Mouse (Mus musculus): Measurements from ENCODE around the gene Shmt2. TPM values are rescaled to one million over a fixed set of nuclear protein-coding genes. Genes with fewer than 3 reads are reported as not detected.

Gene Shmt2
- total RNA-seq, 2 experiments from 2014 or later, result 46.8 to 47.1 TPM

DNA sequence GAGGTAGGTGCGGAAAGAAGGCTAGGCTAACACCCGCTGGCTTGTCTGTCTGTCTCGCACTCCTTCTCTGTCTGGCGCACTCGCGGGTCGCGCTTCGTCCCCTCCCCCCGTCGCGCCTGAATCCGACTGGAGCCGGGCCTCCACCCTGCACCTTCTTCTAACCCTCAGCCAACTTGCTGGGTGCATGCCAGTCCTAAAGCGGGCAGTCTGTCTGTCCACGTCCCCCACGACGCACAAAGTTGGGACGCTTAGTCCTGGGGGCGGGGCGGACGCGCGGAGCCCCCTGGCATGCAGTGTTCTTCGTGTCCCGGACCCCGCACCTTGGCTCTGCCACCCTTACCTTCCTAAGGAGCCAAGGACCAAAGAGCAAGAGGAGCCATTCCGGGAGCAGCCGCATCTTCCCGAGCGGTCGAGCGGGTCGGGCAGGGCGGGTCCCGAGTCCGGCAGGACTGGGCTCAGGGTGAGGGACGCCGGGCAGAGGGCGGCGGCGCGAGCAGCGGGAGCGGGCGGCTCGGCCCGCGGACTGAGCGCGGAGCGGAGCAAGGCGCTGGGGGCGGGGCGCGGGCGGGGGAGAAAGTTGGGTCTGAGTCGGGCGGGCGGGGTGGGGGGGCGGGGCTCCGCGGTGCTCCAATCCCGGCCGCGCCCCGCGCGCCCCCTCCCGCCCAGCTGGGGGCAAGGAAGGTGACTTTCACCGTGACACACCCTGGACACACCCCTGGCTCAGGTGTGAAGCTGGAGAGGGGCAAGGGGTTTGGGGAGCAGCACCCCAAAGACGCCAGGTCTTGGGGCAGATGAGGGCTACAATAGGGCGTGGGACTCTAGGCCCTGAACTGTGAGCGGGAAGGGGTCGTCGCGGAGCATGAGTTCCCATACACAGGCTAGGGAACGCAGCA is 12.0 kb upstream of the Shmt2 start, which contains the start of gene Nxph4:
Nxph4 (minus strand) TSS at position 524 of the 893 bp plus-strand sequence.
- DNase-seq, result peak; percentile 48 to 65

DNA sequence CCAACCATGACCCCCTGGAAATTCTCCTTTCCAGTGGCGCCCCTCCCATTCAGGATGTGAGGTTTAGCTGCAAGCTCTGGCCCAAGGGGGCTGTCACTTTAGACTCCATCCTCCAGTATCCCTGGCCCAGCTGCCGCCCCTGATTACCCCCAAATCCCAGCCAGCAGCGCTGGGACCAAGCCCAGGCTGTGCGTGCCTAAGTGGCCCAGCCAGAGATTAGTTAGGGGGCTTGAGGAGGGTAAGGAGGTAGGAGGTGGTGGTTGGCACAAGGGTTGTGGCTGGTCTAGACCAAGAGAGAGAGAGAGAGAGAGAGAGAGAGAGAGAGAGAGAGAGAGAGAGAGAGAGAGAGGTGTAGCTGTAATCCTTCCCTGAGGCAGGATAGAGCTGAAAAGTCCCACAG is 9.3 kb upstream of the Shmt2 start:
- no peak for DNase-seq

DNA sequence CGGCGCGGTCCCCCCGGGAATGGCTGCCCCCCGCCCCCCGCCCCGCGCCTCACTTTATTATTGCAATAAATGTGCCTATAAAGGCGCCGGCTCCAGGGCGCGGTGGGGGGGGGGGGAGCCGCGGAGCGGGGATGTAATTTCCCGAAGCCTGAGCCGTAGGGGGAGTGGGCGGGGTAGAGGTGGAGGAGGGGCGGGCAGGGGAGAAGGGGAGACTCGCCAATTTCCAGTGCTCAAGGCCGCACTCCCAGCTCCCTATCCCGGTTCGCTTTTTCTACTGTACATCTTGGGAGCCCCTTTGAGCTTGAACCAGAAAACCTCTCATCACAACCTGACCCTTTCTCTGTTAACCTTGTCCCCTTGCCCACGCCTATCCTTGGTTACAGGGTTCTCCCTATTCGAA is 8.7 kb upstream of the Shmt2 start:
- DNase-seq, result no peak

DNA sequence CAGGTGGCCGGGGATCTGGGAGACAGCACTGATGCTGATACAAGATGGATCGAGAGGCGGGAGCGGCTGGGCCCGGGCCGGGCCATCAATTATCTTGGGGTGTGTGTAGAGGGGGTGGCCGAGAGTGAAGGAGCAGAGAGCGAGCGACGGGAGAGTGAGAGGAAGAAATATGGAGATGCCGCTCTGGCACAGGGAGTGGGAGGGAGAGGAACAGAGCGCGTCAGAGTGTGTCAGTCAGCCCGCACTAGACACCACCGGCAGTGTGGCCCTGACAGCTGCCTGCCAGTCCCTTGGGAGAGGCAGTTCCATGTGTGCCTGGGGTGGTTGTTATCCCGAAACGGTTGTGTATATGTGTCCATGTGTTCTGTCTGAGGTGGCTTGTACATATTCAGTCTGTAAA is 5.2 kb upstream of the Shmt2 start:
- DNase-seq, result no peak

DNA sequence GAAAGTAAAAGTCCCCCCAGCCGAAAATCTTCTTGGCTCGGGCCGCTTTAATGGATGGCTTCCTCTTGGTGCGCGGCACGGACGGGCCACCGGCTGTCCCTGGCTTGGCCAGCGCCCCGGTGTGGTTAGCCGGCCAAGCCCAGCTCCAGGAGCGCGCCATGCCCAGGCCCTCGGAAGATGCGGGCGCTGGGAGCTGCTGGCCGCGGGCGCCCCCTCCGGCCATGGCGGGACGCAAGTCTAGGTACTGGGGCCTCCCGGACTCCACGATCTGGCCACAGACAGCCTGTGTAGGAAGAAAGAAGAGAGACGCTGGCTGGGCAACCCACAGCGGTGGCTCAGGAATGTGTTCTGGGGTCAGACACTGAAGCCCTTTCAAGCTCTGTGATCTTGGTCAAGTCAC is 4.4 kb upstream of the Shmt2 start:
- DNase-seq, result peak; percentile 74 to 86

DNA sequence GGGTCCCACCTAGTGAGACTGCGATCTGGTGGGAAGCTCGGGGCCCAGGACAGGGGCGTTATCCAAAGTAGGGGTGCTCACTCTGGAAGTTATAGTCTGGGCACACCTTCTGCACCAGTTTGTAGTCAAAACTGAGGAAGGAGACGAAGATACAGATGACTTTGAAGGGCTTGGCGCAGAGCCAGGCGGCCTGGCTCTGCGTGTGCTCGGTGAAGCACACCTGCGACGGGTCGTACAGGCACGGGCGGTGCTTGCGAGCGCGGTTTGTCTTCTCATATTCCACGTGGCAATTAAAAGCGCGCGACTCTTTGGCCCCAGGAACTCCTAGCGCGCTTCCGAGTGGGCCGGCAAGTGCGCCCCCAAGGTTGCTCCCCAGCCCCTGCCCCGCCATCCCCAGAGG is 3.8 kb upstream of the Shmt2 start:
- DNase-seq, result no peak

DNA sequence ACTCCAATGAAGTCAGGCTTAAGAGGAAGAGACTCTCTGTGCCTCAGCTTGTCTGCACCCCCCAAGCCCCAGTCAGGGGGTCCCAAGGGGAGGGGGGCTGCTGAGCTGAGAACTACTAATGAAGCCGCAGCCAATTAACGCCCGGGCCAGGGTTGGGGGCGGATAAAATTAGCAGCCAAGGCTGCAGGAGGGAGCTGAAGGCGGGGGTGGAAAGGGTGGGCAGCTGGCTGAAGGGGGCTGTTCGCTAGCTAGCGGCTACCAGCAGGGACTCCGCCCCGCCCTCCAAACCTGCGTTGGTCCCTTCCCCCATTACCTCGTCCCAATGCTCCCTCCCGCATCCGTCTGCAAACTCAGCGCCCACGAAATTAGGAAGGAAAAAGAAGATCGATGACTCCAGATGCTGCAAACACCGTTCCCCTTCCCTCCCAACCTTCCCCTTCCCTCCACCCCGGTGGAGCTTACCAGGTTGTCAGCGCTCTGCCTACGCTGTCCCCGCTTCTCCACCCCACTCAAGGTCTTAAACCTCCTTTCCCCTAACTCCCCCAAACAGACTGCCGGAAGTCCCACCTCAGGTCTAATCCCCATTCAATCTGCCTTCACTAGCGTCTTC is 2.5 kb upstream of the Shmt2 start:
- DNase-seq, result no peak

DNA sequence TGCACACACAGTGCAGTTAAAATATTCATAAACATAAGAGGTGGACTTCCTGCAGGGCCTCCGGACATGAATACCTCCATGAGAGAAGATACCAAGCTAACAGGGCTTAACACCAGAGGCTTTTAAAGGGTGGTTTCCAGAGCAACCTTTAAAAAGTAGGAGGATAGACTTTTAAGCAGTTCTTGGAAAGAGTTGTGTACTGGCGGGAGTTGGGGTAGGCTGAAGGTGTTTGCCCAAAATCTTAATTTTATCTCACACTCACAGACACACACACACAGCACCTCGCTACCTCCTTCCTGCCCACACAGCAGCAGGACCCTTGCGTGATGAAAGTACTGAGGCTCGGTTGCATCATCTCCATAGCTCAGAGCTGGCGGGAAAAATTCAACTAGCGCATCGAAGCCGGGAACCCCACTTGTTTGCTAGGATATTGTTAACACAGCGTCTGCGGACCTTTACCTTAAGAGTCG is 598 bp downstream of the Shmt2 start:
- DNase-seq, result no peak

DNA sequence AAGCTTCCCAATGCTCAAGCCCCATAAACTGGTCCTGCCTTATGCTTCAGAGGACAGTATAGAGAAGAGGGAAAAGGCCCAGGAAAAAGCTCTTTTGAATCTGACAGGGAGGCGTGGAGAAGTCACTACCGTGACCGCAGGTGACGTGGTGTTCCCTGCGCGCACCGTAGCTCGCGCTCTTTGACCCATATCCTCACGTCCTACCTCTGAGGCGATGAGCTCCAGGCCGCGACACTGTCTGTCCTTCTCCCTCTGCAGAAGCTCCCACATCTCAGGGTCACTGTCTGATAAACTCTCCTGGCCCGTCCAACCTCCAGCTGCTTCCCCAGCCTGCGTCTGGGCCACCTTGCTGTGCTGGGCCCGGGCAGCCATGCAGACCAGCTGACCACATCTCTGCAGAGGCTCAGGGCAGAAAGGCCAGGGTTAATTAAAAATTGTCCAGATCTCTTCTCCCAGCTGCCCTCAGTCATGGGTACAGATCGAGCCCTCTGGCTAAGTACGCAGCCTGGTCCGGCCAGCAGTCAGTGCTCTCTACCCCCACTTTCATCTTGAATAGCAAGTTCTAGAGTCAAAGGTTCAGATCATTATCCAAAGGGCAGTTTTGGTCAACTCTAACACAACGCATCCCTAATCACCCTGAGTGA is 1.4 kb downstream of the Shmt2 start:
- no peak for DNase-seq

DNA sequence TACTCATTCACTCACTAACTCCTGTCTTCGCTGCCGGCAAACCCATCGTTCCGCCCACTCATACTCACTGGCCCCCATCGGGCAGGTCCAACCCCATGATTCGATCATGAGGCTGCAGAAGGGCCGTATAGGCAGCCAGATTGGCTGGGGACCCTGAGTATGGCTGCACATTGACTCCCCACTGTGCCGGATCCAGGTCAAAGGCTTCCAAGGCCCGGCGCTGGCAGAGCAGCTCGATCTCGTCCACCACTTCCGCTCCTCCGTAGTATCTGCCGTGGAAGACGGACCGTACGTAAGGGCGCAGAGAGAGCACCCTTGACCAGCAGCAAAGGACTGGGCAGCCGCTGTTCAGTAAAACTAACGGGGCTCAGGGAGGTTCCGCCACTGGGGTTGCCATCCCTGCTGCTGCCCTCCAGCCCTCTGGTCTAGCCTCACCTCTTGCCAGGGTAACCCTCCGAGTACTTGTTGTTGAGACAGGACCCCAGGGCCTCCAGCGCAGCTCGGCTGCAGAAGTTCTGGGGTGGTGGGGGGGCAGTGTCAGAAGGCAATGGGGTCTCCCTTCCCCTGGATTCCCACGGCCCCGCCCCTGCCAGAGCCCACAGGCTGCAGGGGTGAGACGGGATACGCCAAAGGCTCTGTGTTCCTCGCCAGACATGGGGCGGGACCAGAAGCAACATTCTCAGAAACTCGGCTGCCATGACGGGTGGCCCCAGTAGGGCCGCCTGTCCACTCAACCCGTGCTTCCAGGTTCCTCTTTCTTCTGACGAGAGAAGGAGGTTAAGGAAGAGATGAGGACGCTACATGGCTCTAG is 2.1 kb downstream of the Shmt2 start:
- no peak for DNase-seq

DNA sequence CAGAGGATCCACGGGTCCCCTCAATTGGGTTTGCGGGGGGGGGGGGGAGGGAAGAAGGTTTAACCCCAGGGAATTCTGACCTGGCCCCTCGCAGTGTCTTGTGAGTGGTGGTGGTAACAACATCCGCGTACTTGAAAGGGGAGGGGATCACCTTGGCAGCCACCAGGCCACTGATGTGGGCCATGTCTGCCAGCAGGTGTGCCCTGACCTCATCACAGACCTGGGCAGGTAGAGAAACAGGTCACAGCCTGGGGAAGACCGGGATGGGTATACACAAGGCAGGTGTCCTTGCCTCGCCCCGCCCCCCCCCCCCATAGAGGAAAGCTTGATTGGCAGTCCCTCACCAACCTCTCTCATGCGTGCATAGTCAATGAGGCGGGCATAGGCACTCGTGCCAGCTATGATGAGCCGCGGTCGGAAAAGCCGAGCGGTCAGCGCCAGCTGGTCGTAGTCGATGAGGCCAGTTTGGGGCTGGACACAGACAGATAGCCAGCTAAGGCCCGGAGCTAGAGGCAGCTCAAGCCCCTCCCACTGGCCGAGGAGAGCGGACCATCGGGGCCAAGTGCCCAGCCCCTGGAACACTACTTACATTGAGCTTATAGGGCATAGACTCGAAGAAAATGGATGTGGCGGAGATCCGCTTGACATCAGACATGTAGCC is 3.1 kb downstream of the Shmt2 start:
- no peak for DNase-seq

DNA sequence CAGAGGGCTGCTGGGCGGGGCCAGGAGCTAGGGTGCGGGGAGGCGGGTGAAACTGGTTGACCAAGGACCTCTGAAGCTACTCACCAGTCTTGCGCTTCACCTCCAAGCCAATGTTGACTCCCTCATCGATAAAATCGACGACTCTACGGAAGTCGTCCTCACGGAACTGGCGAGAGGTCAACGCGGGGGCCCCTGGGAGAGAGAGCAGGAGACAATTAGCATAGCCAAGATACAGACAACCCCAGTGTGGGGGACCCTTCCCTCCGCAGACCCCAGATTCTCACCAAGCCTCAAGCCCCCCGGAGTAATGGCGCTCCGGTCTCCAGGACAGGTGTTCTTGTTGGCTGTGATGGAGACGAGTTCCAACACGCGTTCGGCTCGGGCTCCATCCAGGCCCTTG is 4.3 kb downstream of the Shmt2 start:
- no peak for DNase-seq

DNA sequence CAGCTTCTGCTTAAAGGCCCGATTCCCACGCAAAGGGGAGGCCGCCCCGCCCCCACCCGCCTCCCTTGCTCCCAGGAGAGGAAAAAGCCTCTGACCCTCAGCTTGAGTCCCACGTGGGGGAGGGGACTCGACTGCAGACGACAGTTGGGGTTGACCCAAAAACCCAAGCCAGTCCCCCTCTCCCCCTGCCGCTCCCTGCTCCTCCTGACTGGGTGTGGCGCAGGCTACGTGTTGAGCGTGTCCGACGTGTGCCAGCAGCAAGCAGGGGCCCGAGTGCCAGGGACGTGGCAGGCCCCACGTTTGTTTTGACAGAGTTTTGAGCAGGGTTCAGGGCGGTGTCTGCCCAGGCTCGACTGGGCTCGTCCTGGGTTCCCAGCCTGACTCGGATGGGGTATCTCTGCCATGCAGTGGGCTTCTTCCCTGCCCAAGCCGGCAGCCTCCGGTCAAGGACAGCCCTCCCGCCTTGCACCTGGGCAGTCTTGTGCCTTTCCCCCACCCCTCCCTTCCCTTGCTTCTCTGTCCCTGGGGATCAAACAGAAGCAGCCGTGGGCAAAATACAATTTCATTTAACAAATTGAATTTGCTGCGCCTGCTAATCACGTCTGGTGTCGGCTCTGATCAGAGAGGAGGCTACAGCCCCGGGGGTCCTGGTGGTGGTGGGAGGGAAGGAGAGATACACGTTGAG is 5.5 kb downstream of the Shmt2 start:
- peak; percentile 29 to 51 for DNase-seq

DNA sequence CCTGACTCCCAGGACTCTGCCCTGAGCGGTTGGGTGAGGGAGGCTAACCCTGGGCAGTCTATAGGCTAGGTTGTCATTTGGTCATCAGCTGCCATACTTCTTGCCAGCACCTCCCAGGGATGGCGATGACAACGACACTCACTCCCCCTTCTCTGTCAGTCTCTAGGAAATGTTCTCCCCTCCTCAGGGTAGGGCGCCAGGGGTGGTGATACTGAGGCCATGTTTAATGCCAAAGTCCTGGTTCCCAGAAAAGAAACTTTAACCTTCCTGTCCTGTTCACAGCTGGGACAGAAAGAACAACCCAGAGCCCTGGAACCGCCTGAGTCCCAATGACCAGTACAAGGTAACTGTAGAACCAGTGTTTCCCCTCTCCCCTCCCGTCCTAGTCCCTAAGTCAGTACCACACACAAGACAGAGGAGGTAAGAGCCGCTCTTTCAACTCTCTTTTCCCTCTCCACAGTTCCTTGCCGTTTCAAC is 6.2 kb downstream of the Shmt2 start:
- no peak for DNase-seq

DNA sequence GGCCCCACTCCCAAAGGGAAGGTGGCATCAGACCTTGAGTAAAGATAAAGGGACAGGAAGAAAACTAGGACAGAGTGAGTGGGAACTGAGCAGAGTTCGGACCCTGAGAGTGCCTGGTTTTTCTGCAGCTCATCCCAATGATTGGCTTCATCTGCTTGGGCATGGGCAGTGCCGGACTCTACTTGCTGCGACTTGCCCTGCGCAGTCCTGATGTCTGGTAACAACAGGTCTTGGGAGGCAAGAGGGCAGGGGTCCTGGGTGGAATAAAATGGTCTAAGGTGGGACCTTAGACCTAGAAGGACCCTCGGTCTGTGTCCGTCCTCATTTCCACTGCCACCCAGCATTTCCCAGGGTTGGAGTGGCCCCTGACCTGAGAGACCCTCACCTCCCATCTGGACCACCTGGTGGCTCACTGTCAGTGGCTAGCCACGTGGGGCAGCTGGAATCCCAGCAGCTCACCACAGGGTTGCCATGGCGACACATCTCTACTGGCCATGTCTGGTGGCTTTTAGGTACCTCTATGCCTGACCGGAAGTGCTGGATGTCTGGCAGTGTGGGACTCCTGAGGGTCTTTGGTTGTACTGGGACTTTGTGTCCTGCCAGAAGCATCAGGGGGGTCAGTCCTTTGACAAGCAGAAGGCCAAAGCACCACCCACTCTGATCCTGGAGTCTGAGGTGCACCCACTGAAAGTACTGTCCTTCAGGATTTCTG is 6.8 kb downstream of the Shmt2 start:
- no peak for DNase-seq

DNA sequence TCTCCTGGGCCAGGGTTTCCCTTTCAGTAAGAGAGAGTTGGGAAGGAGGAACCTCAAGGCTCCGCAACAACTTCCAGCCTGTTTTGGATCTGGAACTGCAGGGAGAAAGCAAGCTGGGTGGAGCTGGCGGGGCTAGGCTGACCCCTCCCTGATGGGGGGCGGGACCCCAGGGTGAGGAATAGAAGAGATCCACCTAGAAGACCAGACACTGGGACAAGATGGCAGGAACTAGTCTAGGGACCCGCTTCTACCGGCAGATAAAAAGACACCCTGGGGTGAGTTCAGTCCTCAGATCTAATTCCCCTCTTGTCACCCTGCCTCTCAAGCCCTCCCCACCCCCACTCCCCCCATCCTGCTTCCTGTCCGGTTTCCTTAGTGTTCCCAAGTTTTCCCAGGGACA is 7.5 kb downstream of the Shmt2 start, which contains the start of gene Ndufa4l2:
Ndufa4l2 (plus strand) TSS at position 204 of the 400 bp plus-strand sequence.
- peak in 1 of 2 experiments; percentile 43 for DNase-seq

DNA sequence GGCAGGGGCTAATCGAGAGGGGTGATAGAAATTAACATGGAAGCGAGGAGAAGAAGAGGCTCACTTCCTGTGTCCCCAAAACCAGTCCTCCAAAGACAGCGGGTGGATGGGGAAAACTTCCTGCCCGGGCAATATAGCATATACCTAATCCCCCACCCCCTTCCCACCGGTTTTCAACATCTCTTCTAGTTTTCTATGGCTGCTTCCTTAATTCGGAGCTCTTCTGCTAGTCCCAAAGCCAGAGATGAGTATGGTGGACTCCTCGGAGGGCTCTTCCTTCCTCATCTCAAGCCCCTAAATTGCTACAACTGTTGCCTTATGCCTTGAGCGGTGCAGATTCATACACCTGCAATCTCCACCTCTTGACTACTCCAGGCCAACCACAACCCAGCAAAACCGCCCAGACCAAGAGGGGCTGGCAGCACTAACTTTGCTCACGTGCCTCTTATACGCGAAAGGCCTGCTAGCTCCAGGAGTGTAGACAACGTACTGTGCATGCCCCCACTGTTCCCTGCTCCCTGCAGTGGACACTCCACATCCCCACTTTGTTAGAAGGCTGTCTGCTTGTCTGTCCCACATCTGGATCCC is 8.0 kb downstream of the Shmt2 start:
- no peak for DNase-seq

DNA sequence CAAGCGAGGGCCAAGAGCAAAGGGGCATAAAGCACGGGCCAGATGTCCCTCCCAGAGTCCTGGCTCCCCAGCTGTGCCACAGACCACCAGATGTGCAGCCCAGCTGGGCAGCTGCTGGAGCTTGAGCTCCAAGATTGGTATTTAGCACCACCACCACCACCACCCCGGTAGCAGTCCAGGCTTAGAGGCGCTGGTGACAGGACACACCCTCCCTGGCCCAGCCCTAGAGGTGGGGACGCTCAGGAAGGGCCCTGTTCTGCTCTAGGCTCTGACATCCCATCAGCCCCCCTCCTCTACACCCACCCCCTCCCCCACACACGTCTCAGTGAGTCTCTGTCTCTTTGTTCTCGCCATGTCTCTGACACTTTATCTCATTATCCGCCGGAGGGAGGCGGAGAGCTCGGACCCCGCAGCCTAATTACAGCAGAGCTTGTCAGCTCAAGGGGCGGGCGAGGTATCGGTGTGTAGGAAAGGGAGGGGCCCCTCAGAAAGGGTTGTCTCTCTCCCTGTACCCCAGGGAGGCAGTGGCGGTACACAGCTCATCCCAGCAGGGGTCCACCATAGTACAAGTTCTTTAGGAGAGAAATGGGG is 8.6 kb downstream of the Shmt2 start:
- DNase-seq, result no peak

DNA sequence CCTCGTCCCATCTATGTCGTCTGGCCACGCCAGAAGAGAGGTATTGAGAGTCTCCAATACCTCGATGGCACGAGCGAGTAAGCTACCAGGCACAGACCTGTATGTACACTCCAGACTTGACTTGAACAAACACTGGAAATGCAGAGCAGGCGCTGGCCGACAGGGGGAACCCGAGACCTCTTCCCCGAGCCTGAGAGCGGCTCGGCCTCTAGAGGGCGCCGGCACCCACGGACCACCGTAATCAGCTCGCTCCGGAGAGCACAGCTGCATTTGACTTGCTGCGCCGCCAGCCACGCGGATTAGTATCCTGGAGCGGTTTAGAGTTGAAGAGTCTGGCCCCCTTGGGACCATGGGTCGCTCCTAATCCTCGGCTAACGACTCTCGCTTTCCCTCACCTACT is 9.4 kb downstream of the Shmt2 start:
- peak; percentile 94 to 95 for DNase-seq
